Mouse (Mus musculus): Measurements from ENCODE around the gene Nek7. TPM values are rescaled to one million over a fixed set of nuclear protein-coding genes. Genes with fewer than 3 reads are reported as not detected.

Gene Nek7
- polyA plus RNA-seq (2012; rRNA removed), result 7.2 and 8.5 TPM in 2 replicates

GRCm38 (mm10) chr1:138619996-138620461, at the start of gene Nek7:
Gene Nek7, minus strand, starts transcription at chr1:138620141.
- TF ChIP-seq POLR2A (IDR thresholded peaks at IDR 0.05; ENCODE audit: borderline replicate concordance, extremely low read depth, insufficient read depth, insufficient read length, poor library complexity, severe bottlenecking), result no peak
- TF ChIP-seq CTCF (IDR thresholded peaks at IDR 0.05; ENCODE audit: borderline replicate concordance, extremely low read depth, insufficient read depth, insufficient read length), result peak; percentile 52; the same call in 1 of the 2 replicates
- DNase-seq (ENCODE audit: low read depth), result peak; percentile 81

GRCm38 (mm10) chr1:138662342-138662741, 42.4 kb upstream of the Nek7 start:
- TF ChIP-seq POLR2A (IDR thresholded peaks at IDR 0.05; ENCODE audit: borderline replicate concordance, extremely low read depth, insufficient read depth, insufficient read length, poor library complexity, severe bottlenecking) (no peak), CTCF (IDR thresholded peaks at IDR 0.05; ENCODE audit: borderline replicate concordance, extremely low read depth, insufficient read depth, insufficient read length) (no peak)

GRCm38 (mm10) chr1:138654212-138654611, 34.3 kb upstream of the Nek7 start:
- DNase-seq (ENCODE audit: low read depth), result no peak
- TF ChIP-seq CTCF (IDR thresholded peaks at IDR 0.05; ENCODE audit: borderline replicate concordance, extremely low read depth, insufficient read depth, insufficient read length) (no peak), POLR2A (IDR thresholded peaks at IDR 0.05; ENCODE audit: borderline replicate concordance, extremely low read depth, insufficient read depth, insufficient read length, poor library complexity, severe bottlenecking) (no peak)

More at GRCm38 (mm10) chr1:138662342-138662741, 42.4 kb upstream of the Nek7 start:
- peak; percentile 33 for DNase-seq (ENCODE audit: low read depth)

- DNase-seq (ENCODE audit: low read depth), result peak; percentile 38
- TF ChIP-seq CTCF (IDR thresholded peaks at IDR 0.05; ENCODE audit: borderline replicate concordance, extremely low read depth, insufficient read depth, insufficient read length) (no peak), POLR2A (IDR thresholded peaks at IDR 0.05; ENCODE audit: borderline replicate concordance, extremely low read depth, insufficient read depth, insufficient read length, poor library complexity, severe bottlenecking) (no peak)
Measured at GRCm38 (mm10) chr1:138644991-138645390, 25.1 kb upstream of the Nek7 start.

- DNase-seq (ENCODE audit: low read depth), result no peak
Measured at GRCm38 (mm10) chr1:138643306-138643830, 23.4 kb upstream of the Nek7 start.

GRCm38 (mm10) chr1:138640934-138641461, 21.1 kb upstream of the Nek7 start:
- TF ChIP-seq CTCF (IDR thresholded peaks at IDR 0.05; ENCODE audit: borderline replicate concordance, extremely low read depth, insufficient read depth, insufficient read length) (no peak), POLR2A (IDR thresholded peaks at IDR 0.05; ENCODE audit: borderline replicate concordance, extremely low read depth, insufficient read depth, insufficient read length, poor library complexity, severe bottlenecking) (no peak)
- no peak for DNase-seq (ENCODE audit: low read depth)

More at GRCm38 (mm10) chr1:138643306-138643830, 23.4 kb upstream of the Nek7 start:
- TF ChIP-seq CTCF (IDR thresholded peaks at IDR 0.05; ENCODE audit: borderline replicate concordance, extremely low read depth, insufficient read depth, insufficient read length), result no peak
- no peak for TF ChIP-seq POLR2A (IDR thresholded peaks at IDR 0.05; ENCODE audit: borderline replicate concordance, extremely low read depth, insufficient read depth, insufficient read length, poor library complexity, severe bottlenecking)

- DNase-seq (ENCODE audit: low read depth), result peak; percentile 30
- TF ChIP-seq CTCF (IDR thresholded peaks at IDR 0.05; ENCODE audit: borderline replicate concordance, extremely low read depth, insufficient read depth, insufficient read length), result peak; percentile 31; the same call in 1 of the 2 replicates
- no peak for TF ChIP-seq POLR2A (IDR thresholded peaks at IDR 0.05; ENCODE audit: borderline replicate concordance, extremely low read depth, insufficient read depth, insufficient read length, poor library complexity, severe bottlenecking)
Measured at GRCm38 (mm10) chr1:138637850-138638249, 17.9 kb upstream of the Nek7 start.

GRCm38 (mm10) chr1:138634561-138634960, 14.6 kb upstream of the Nek7 start:
- no peak for DNase-seq (ENCODE audit: low read depth)
- TF ChIP-seq CTCF (IDR thresholded peaks at IDR 0.05; ENCODE audit: borderline replicate concordance, extremely low read depth, insufficient read depth, insufficient read length) (no peak), POLR2A (IDR thresholded peaks at IDR 0.05; ENCODE audit: borderline replicate concordance, extremely low read depth, insufficient read depth, insufficient read length, poor library complexity, severe bottlenecking) (no peak)

- no peak for TF ChIP-seq CTCF (IDR thresholded peaks at IDR 0.05; ENCODE audit: borderline replicate concordance, extremely low read depth, insufficient read depth, insufficient read length)
- no peak for TF ChIP-seq POLR2A (IDR thresholded peaks at IDR 0.05; ENCODE audit: borderline replicate concordance, extremely low read depth, insufficient read depth, insufficient read length, poor library complexity, severe bottlenecking)
- no peak for DNase-seq (ENCODE audit: low read depth)
Measured at GRCm38 (mm10) chr1:138628919-138629318, 9.0 kb upstream of the Nek7 start.

GRCm38 (mm10) chr1:138628486-138628885, 8.5 kb upstream of the Nek7 start:
- DNase-seq (ENCODE audit: low read depth), result no peak
- no peak for TF ChIP-seq CTCF (IDR thresholded peaks at IDR 0.05; ENCODE audit: borderline replicate concordance, extremely low read depth, insufficient read depth, insufficient read length)
- TF ChIP-seq POLR2A (IDR thresholded peaks at IDR 0.05; ENCODE audit: borderline replicate concordance, extremely low read depth, insufficient read depth, insufficient read length, poor library complexity, severe bottlenecking), result no peak

GRCm38 (mm10) chr1:138627804-138628203, 7.9 kb upstream of the Nek7 start:
- DNase-seq (ENCODE audit: low read depth), result no peak
- TF ChIP-seq POLR2A (IDR thresholded peaks at IDR 0.05; ENCODE audit: borderline replicate concordance, extremely low read depth, insufficient read depth, insufficient read length, poor library complexity, severe bottlenecking) (no peak), CTCF (IDR thresholded peaks at IDR 0.05; ENCODE audit: borderline replicate concordance, extremely low read depth, insufficient read depth, insufficient read length) (no peak)

- no peak for DNase-seq (ENCODE audit: low read depth)
- TF ChIP-seq CTCF (IDR thresholded peaks at IDR 0.05; ENCODE audit: borderline replicate concordance, extremely low read depth, insufficient read depth, insufficient read length), result no peak
Measured at GRCm38 (mm10) chr1:138626288-138626687, 6.3 kb upstream of the Nek7 start.

Measured in brain, embryonic 14.5 days (tissue).